Mouse (Mus musculus) kidney, adult 2 months (tissue): ENCODE measurements around the gene Foxk2. TPM values are rescaled to one million over a fixed set of nuclear protein-coding genes. Genes with fewer than 3 reads are reported as not detected.
"Not testable (repeated sequence)": the region's sequence is repeated elsewhere in the genome, so short reads cannot be mapped to it uniquely, and the experiment has no call there.

ENCODE experiments used
- DNase-seq: peaks from one replicate; pipeline ENCODE4 v3.0.0; 2021
- H3K27ac ChIP-seq: fragments of 200-500 bp; 2 replicates; pipeline ENCODE4 v1.5.1; 2012; ENCODE audit warnings: low read depth, low read length, control low read depth, inconsistent platforms; ENCODE audit not compliant: insufficient read depth
- H3K27me3 ChIP-seq: fragments of 200-500 bp; replicated peaks from 2 replicates; pipeline ENCODE4 v1.6.1; 2012; ENCODE audit warnings: mild to moderate bottlenecking, moderate library complexity, low read length, inconsistent platforms; ENCODE audit not compliant: control insufficient read depth, insufficient read depth
- H3K36me3 ChIP-seq: fragments of 200-500 bp; 2 replicates; pipeline ENCODE4 v1.6.1; 2012; ENCODE audit warnings: mild to moderate bottlenecking, moderate library complexity, low read length, inconsistent platforms; ENCODE audit not compliant: control insufficient read depth, insufficient read depth
- H3K4me1 ChIP-seq: fragments of 200-500 bp; 2 replicates; pipeline ENCODE4 v1.6.1; 2011; ENCODE audit warnings: low read length; ENCODE audit not compliant: control insufficient read depth, insufficient read depth
- H3K4me3 ChIP-seq: fragments of 200-500 bp; 2 replicates; pipeline ENCODE4 v1.5.1; 2011; ENCODE audit warnings: mild to moderate bottlenecking, low read depth, low read length, control low read depth; ENCODE audit not compliant: insufficient read depth
- CTCF ChIP-seq: fragments of 200-500 bp; conservative IDR thresholded peaks from 2 replicates; pipeline ENCODE4 v1.5.1; 2011; ENCODE audit warnings: low read depth, mild to moderate bottlenecking, control low read depth, low read length, moderate library complexity, mixed read lengths; ENCODE audit not compliant: insufficient read depth, insufficient read length
- POLR2A ChIP-seq: fragments of 200-500 bp; IDR thresholded peaks from one replicate; pipeline ENCODE4 v1.6.1; 2011; ENCODE audit warnings: low read depth, low read length, control low read depth
- WGBS: fragments of 180-500 bp; shearing (Covaris S2); methylation state at CpG from one replicate; pipeline ENCODE4 v1.1.7; 2018; 5-methylcytosine and 5-hydroxymethylcytosine counted together
- polyA plus RNA-seq: library from polyadenylated mRNA; depleted of rRNA; stranded (reverse); fragments of >200 nt; gene quantifications from 2 replicates; pipeline ENCODE4 v1.2.3, GENCODE M21; 2012

Foxk2 gene
- polyA plus RNA-seq, 1 experiment = 18.2 TPM

GRCm38 (mm10) chr11:121282911-121283310, 23.1 kb downstream of the Foxk2 start:
- peaks cover 2% of the 10 kb centered on the region; the same call in 1 of the 2 replicates for H3K36me3 ChIP-seq
- no peak for DNase-seq
- no peaks in the 10 kb centered on the region for H3K4me1 ChIP-seq
- TF ChIP-seq CTCF (no peak), POLR2A (no peak)
- H3K27me3 ChIP-seq = no peaks in the 10 kb centered on the region
- H3K27ac ChIP-seq = no peak overlapping the region
- WGBS = 76% methylated on average over 6 of the region's 6 CpGs
- H3K4me3 ChIP-seq = no peak overlapping the region

- DNase-seq = peak; percentile 7
- TF ChIP-seq POLR2A (no peak), CTCF (no peak)
- Histone ChIP-seq H3K4me1 (no peaks in the 10 kb centered on the region), H3K4me3 (no peak overlapping the region), H3K27me3 (no peaks in the 10 kb centered on the region), H3K36me3 (peaks cover 7% of the 10 kb centered on the region), H3K27ac (no peak overlapping the region)
- WGBS = 95% methylated on average over 3 of the region's 3 CpGs
Measured at GRCm38 (mm10) chr11:121289859-121290258, 30.1 kb downstream of the Foxk2 start.

DNA sequence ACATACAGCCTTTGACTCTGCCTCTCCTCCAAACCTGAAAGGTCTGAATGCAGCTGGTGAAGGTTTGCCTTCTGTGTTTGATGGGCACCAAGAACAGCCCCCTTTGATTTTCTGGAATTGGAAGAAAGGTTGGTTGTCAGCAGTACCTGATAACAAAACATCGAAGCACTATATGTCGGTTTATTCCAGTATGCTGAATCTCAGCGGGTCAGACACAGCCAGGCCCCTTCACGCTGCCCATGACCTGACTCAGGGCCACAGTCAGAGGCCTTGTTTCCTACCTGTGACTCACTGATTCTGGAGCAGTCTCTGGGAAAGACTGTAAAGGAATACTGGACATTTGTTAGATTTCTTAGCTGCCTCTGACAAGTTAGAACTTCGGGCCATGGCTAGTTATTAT, 35.0 kb downstream of the Foxk2 start:
- Histone ChIP-seq H3K4me1 (no peaks in the 10 kb centered on the region), H3K27me3 (no peaks in the 10 kb centered on the region), H3K36me3 (peaks cover 3% of the 10 kb centered on the region; the same call in 1 of the 2 replicates), H3K4me3 (no peak overlapping the region), H3K27ac (no peak overlapping the region)
- TF ChIP-seq CTCF (no peak), POLR2A (no peak)
- no peak for DNase-seq
- WGBS = 93% methylated on average over 5 of the region's 5 CpGs

DNA sequence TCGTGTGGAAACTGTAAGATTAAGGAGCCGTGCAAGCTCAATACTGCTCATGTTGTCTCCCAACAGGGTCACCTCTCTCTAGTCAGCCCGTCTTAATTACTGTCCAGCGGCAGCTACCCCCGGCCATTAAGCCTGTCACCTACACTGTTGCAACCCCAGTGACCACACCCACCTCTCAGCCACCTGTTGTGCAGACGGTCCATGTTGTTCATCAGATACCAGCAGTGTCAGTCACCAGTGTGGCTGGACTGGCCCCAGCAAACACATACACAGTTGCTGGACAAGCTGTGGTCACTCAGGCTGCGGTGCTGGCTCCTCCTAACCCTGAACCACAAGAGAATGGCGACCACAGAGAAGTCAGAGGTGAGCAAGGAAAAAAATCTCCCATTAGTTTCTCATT, 38.7 kb downstream of the Foxk2 start:
- WGBS = 95% methylated on average over 8 of the region's 8 CpGs
- Histone ChIP-seq H3K4me1 (no peaks in the 10 kb centered on the region; the same call in 1 of the 2 replicates), H3K27me3 (no peaks in the 10 kb centered on the region), H3K36me3 (no peaks in the 10 kb centered on the region), H3K27ac (no peak overlapping the region), H3K4me3 (no peak overlapping the region)
- no peak for DNase-seq
- TF ChIP-seq CTCF (no peak), POLR2A (no peak)

DNA sequence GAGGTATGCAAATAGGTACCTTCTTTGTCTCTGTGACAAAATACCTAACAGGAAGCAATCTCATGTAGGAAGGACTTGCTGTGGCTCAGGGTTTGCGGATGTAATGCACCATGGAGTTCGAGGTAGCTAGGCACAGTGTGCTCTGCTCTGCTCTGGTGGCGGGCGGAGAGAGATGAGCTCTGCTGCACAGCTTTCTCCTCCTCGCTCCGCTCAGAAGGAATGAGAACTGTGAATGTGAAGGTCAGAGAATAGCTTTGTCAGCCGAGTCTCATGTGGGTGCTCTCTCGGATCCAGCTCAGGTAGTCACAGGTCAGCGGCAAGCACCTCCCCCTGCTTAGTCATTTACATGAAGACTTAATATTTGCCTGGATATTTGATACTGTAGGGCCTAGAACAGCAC, 40.5 kb downstream of the Foxk2 start:
- peak; percentile 86 for DNase-seq
- 37% methylated on average over 9 of the region's 9 CpGs for WGBS
- no peak for TF ChIP-seq POLR2A
- TF ChIP-seq CTCF = no peak
- no peaks in the 10 kb centered on the region; the same call in 1 of the 2 replicates for H3K4me1 ChIP-seq
- H3K36me3 ChIP-seq = no peaks in the 10 kb centered on the region
- no peaks in the 10 kb centered on the region for H3K27me3 ChIP-seq
- H3K4me3 ChIP-seq = no peak overlapping the region
- 0 out of 2 replicates have a peak overlapping the region, but pooled peaks have one; percentile 24 for H3K27ac ChIP-seq

DNA sequence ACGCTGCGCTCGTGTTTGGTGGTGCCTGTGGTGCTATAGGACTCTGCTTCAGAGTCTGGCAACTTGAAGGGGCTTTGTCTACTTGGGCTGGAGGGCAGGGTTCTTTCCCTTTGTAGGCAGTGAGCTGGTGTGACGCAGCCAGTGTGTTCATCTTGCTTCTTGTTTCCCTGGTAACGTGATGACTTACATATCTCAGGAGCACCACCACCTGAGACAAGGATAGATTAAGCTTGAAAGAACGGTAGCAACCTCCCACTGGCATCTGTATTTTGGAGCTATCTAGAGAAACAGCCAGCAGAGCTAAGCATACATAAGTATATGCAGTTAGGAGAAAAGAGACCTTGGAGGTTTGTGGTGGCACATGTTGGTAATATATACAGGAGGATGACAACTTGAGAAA, 45.6 kb downstream of the Foxk2 start:
- Histone ChIP-seq H3K4me3 (no peak overlapping the region), H3K4me1 (no peaks in the 10 kb centered on the region), H3K36me3 (peaks cover 6% of the 10 kb centered on the region), H3K27me3 (no peaks in the 10 kb centered on the region), H3K27ac (no peak overlapping the region)
- DNase-seq = no peak
- 94% methylated on average over 6 of the region's 6 CpGs for WGBS
- no peak for TF ChIP-seq POLR2A
- no peak for TF ChIP-seq CTCF

DNA sequence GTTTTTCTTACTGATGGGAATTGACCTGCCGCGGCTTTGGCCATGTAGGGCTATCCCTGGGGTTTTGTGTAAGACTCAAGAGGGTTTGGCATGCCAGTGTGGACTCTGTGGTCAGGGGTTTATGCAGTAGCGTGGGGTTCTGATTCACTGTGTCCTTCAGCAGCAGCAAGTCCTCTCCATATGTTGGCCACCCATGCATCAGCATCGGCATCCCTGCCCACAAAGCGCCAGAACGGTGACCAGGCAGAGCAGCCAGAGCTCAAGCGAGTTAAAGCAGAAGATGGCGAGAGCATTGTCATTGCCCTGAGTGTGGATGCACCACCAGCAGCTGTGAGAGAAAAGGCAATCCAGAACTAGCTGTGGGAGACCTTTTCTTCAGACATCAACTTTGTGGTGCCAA, 46.8 kb downstream of the Foxk2 start:
- Histone ChIP-seq H3K27me3 (no peaks in the 10 kb centered on the region), H3K36me3 (peaks cover 6% of the 10 kb centered on the region), H3K4me1 (no peaks in the 10 kb centered on the region), H3K27ac (no peak overlapping the region), H3K4me3 (no peak overlapping the region)
- no peak for DNase-seq
- TF ChIP-seq CTCF = no peak
- no peak for TF ChIP-seq POLR2A
- 98% methylated on average over 8 of the region's 8 CpGs for WGBS

DNA sequence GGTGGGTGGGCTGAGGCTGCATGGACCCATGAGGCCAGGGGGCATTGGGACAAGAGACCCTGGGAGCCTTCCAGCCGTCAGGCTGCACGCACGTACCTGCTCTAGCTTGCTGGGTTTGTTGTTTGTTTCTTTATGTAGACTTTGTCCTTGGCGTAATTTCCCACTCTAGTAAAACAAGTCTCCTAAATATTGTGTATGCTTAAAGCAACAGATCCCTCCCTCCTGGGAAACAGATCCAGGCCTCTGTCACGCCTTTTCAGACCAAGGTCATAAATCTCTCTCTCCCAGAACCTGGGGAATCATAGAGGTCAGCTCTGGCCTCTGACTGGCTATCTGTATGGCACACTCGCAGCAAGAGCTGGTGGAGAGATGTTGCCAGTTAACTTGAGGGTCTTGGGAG, 47.9 kb downstream of the Foxk2 start:
- H3K36me3 ChIP-seq, H3K27ac ChIP-seq, H3K4me3 ChIP-seq, DNase-seq, H3K27me3 ChIP-seq, H3K4me1 ChIP-seq: not testable (repeated sequence)
- 86% methylated on average over 6 of the region's 6 CpGs for WGBS
